8 mouse cellular contexts compared by ENCODE assay signal in the genomic region with DNA sequence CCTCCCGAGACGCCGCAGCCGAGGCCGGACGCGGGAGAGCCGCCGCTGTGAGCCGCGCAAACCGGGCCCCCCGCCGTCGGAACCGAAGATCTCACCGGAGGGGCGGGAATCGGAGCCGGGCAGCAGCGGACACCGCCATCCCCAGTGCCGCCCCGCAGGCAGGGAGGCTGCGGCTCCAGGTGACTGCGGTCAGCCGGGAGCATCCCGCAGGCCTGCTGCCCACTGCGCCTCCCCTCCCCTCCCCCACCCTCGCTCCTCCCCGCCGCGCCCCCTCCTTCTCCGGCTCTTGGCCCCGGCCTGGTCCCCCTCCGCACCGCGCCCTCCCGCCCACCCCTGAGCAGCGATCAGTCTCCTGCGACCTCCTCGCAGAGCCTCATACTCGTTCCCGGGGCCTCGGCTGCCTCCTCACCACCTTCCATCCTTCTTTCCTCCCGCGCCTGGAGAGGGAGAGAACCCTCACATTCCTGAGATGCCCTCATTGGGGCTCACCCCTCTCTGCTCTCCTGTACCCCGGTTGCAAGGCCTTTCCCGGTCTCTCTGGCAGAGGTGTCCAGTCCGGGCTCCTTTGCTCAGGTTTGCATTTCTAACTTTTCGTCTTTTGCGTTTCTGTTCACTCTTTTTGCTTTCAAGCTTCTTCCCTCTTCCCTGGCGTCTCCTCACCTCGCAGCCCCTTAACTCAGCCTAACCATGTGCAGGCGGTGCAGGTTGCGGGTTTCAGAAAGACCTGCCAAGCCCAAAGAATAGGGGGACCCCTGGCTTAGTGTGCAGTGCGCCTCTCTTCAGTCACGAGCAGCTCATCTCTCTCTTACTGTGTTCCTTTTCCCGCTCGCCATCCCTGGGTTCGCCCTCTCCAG. TPM values are rescaled to one million over a fixed set of nuclear protein-coding genes. Genes with fewer than 3 reads are reported as not detected.
DNase-seq lines count a peak whose midpoint lies in the region; ATAC-seq and TF ChIP-seq lines count a peak whose summit lies in the region.

No protein-coding gene starts in this region.

- peak overlapping the region; percentile 90 for H3K27ac ChIP-seq in forebrain, embryonic 11.5 days (ENCODE audit: low read depth, low read length)
- peak overlapping the region; percentile 78 for H3K27ac ChIP-seq in kidney, adult 2 months (ENCODE audit: insufficient read depth, low read depth, low read length)

- H3K9ac ChIP-seq in forebrain, embryonic 11.5 days (ENCODE audit: low read length), result peak overlapping the region; percentile 95

- no peak for TF ChIP-seq POLR2A in kidney, adult 2 months (IDR thresholded peaks at IDR 0.05; ENCODE audit: low read depth, low read length)

- no peaks in the 10 kb centered on the region for H3K36me3 ChIP-seq in forebrain, embryonic 11.5 days (ENCODE audit: control insufficient read depth, insufficient read depth, low read length)
- no peaks in the 10 kb centered on the region for H3K36me3 ChIP-seq in kidney, adult 2 months (ENCODE audit: control insufficient read depth, insufficient read depth, low read length)

- no peaks in the 10 kb centered on the region for H3K9me3 ChIP-seq in forebrain, embryonic 11.5 days (ENCODE audit: control insufficient read depth, low read length)

- ATAC-seq in forebrain, embryonic 11.5 days (replicated peaks; ENCODE audit: low FRiP score), result peak; percentile 68
- ATAC-seq in megakaryocyte, adult 5-6 weeks (ENCODE audit: poor library complexity, severe bottlenecking), result peak; percentile 3; the same call in 1 of the 2 replicates
- ATAC-seq in granulocyte monocyte progenitor cell, adult 5-6 weeks (replicated peaks; ENCODE audit: poor library complexity, severe bottlenecking), result no peak

- no peak for TF ChIP-seq CTCF in kidney, adult 2 months (conservative IDR thresholded peaks at IDR 0.05; ENCODE audit: insufficient read depth, insufficient read length, low read depth, low read length)

- peak overlapping the region; percentile 90 for H3K4me2 ChIP-seq in forebrain, embryonic 11.5 days (ENCODE audit: low read depth, low read length, severe bottlenecking)

- peak overlapping the region; percentile 95 for H3K4me3 ChIP-seq in forebrain, embryonic 11.5 days (ENCODE audit: low read depth, low read length)
- H3K4me3 ChIP-seq in kidney, adult 2 months (ENCODE audit: insufficient read depth, low read depth, low read length), result peak overlapping the region; percentile 64

- peak; percentile 26 for DNase-seq in right cerebral cortex, postnatal 14 days
- no peak for DNase-seq in right cerebral cortex, postnatal 36 days (ENCODE audit: low spot score in 2 of 2)
- DNase-seq in adrenal gland, postnatal 4 days (ENCODE audit: low spot score in 2 of 2), result peak; percentile 17 to 23
- peak; percentile 85 for DNase-seq in forebrain, embryonic 11.5 days (ENCODE audit: low spot score)
- peak; percentile 23 for DNase-seq in kidney, adult 2 months
- peak; percentile 60 to 74 for DNase-seq in spleen, postnatal 10 days (ENCODE audit: low spot score in 2 of 2)

- 0% methylated on average over 31 of the region's 61 CpGs for WGBS in forebrain, embryonic 11.5 days
- WGBS in kidney, adult 2 months, result under 1% methylated on average over 49 of the region's 61 CpGs

- 0 out of 2 replicates have a peak, but pooled peaks cover 3% of the 10 kb centered on the region for H3K4me1 ChIP-seq in forebrain, embryonic 11.5 days (replicated peaks; ENCODE audit: control insufficient read depth, insufficient read depth, low read length)
- peaks cover 8% of the 10 kb centered on the region; the same call in 1 of the 2 replicates for H3K4me1 ChIP-seq in kidney, adult 2 months (ENCODE audit: control insufficient read depth, insufficient read depth, low read length)

- no peaks in the 10 kb centered on the region for H3K27me3 ChIP-seq in forebrain, embryonic 11.5 days (ENCODE audit: control insufficient read depth, insufficient read depth, low read length)
- no peaks in the 10 kb centered on the region for H3K27me3 ChIP-seq in kidney, adult 2 months (replicated peaks; ENCODE audit: control insufficient read depth, insufficient read depth, low read length)

RNA-seq across cellular contexts. Expression of gene Rnf145, which starts 0.6 kb away (rescaled TPM):
- 100 to 1,000 TPM; 111 to 113 TPM for total RNA-seq in adrenal gland, postnatal 4 days (2021)
- polyA plus RNA-seq in forebrain, embryonic 11.5 days (2014; fragmentation: Nextera tagmentation; extraction: Ambion mirVana), result 123 and 124 TPM in 2 replicates
- 62.1 and 68.7 TPM in 2 replicates for polyA plus RNA-seq in kidney, adult 2 months (2012; rRNA removed)
- total RNA-seq in megakaryocyte, adult 5-6 weeks (2015), result 15.9 and 17.3 TPM in 2 replicates
- 20.9 and 21.0 TPM in 2 replicates for total RNA-seq in megakaryocyte, adult 5-6 weeks (2017)
- total RNA-seq in granulocyte monocyte progenitor cell, adult 5-6 weeks (2014; fragmentation: Nextera tagmentation), result 18.9 and 20.7 TPM in 2 replicates
- 18.2 and 22.2 TPM in 2 replicates for total RNA-seq in granulocyte monocyte progenitor cell, adult 5-6 weeks (2017)

RNA-seq across cellular contexts. Expression of gene Ublcp1, which starts 49.0 kb away (rescaled TPM):
- total RNA-seq in adrenal gland, postnatal 4 days (2021), result 10 to 100 TPM; 41.4 to 46.7 TPM
- 66.0 and 68.3 TPM in 2 replicates for polyA plus RNA-seq in forebrain, embryonic 11.5 days (2014; fragmentation: Nextera tagmentation; extraction: Ambion mirVana)
- 18.3 and 18.7 TPM in 2 replicates for polyA plus RNA-seq in kidney, adult 2 months (2012; rRNA removed)
- total RNA-seq in megakaryocyte, adult 5-6 weeks (2015), result 23.0 and 28.1 TPM in 2 replicates
- total RNA-seq in megakaryocyte, adult 5-6 weeks (2017), result 23.8 and 27.0 TPM in 2 replicates
- total RNA-seq in granulocyte monocyte progenitor cell, adult 5-6 weeks (2014; fragmentation: Nextera tagmentation), result 8.4 and 9.3 TPM in 2 replicates
- total RNA-seq in granulocyte monocyte progenitor cell, adult 5-6 weeks (2017), result 4.7 and 12.6 TPM in 2 replicates

Comparison
In these comparisons a context has a peak if more than half of its experiments do, and no peak if none do; other contexts are left out.
1. DNase-seq: peak in right cerebral cortex, postnatal 14 days (single experiment), adrenal gland, postnatal 4 days (2 of 2), forebrain, embryonic 11.5 days (single experiment), kidney, adult 2 months (single experiment) and spleen, postnatal 10 days (2 of 2); none in right cerebral cortex, postnatal 36 days (0 of 2).
2. RNA of gene Rnf145, which starts 0.6 kb away (total RNA-seq): 111 to 113 TPM in adrenal gland, postnatal 4 days; 15.9 to 21.0 TPM in megakaryocyte, adult 5-6 weeks and 18.2 to 22.2 TPM in granulocyte monocyte progenitor cell, adult 5-6 weeks; every median in the first group is over 4 times any median in the second.